Mouse (Mus musculus) midbrain, embryonic 10.5 days (tissue): ENCODE measurements around the gene Smpx. TPM values are rescaled to one million over a fixed set of nuclear protein-coding genes. Genes with fewer than 3 reads are reported as not detected.

ENCODE experiments used
- DNase-seq: peaks from one replicate; pipeline ENCODE4 v3.0.0-alpha.2; 2017; ENCODE audit warnings: low spot score
- H3K27ac ChIP-seq: fragments of 300-500 bp; sonication (generic); replicated peaks from 2 replicates; pipeline ENCODE4 v1.5.1; 2016; ENCODE audit warnings: mild to moderate bottlenecking
- H3K27me3 ChIP-seq: fragments of 300-500 bp; sonication (generic); 2 replicates; pipeline ENCODE4 v1.6.1; 2016; ENCODE audit warnings: low read depth, mild to moderate bottlenecking; ENCODE audit not compliant: poor library complexity, severe bottlenecking
- H3K36me3 ChIP-seq: fragments of 300-500 bp; sonication (generic); 2 replicates; pipeline ENCODE4 v1.6.1; 2016; ENCODE audit warnings: mild to moderate bottlenecking, moderate library complexity
- H3K4me1 ChIP-seq: fragments of 300-500 bp; sonication (generic); 2 replicates; pipeline ENCODE4 v1.6.1; 2016
- H3K4me3 ChIP-seq: fragments of 300-500 bp; sonication (generic); 2 replicates; pipeline ENCODE4 v1.5.1; 2016; ENCODE audit warnings: mild to moderate bottlenecking, moderate library complexity
- H3K9me3 ChIP-seq: fragments of 300-500 bp; sonication (generic); replicated peaks from 2 replicates; pipeline ENCODE4 v1.6.1; 2016; ENCODE audit warnings: mild to moderate bottlenecking
- WGBS: fragments of 180-500 bp; shearing (Covaris S2); methylation state at CpG from one replicate; pipeline ENCODE4 v1.1.7; 2016; 5-methylcytosine and 5-hydroxymethylcytosine counted together
- polyA plus RNA-seq: library from polyadenylated mRNA; unstranded; fragments of >200 nt; fragmentation: Nextera tagmentation; extraction: Ambion mirVana; gene quantifications from 2 replicates; pipeline ENCODE4 v1.2.1, GENCODE M21; 2016

Gene Smpx
- polyA plus RNA-seq, 1 experiment from 2014 or later = not detected

DNA sequence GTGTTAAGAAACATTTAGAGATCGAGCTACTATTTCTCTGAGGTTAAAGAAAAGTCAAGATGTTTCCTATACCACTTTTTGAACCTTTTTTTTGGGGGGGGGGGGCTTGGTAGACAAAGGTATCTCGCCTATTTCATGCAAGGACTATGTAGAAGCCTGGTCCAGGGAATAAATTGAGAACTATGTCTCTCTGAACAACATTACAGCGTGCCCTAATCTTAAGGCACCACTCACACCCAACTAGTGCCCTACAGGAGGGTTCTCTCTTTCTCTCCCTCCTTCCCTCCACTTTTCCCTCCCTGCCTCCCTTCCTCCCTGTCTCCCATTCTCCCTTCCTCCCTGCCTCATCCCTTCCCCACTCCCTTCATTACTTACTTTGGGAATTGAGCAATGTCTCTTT, 33.6 kb downstream of the Smpx start:
- Histone ChIP-seq H3K36me3 (no peaks in the 10 kb centered on the region), H3K4me1 (peaks cover 9% of the 10 kb centered on the region; the same call in 1 of the 2 replicates)

DNA sequence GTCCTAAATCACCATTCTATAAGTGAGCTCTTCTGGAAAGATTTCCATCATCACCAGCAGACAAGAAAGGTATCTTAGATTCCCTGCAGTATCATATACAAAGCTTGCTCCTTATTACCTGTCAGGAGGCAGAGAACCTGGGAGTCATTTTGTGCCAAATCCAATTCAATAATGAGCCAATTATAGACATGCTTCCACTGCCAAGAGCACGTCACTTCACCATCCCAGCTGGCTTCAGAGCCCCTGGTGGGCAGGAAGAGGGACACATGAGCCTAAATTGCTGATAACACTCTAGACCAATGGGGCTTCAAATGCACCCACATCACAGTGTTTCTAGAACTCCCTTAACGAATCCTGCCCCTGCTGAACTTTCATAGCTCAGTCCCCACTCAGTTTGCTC, 35.1 kb downstream of the Smpx start:
- no peak overlapping the region for H3K4me3 ChIP-seq
- no peak overlapping the region for H3K27ac ChIP-seq
- peaks cover 9% of the 10 kb centered on the region; the same call in 1 of the 2 replicates for H3K4me1 ChIP-seq
- 65% methylated on average over 2 of the region's 2 CpGs for WGBS
- H3K27me3 ChIP-seq = peaks cover 81% of the 10 kb centered on the region
- H3K36me3 ChIP-seq = no peaks in the 10 kb centered on the region
- no peaks in the 10 kb centered on the region for H3K9me3 ChIP-seq
- no peak for DNase-seq

More for the DNA sequence above, 33.6 kb downstream of the Smpx start:
- no peak for DNase-seq
- Histone ChIP-seq H3K4me3 (no peak overlapping the region), H3K27me3 (peaks cover 76% of the 10 kb centered on the region), H3K27ac (no peak overlapping the region), H3K9me3 (no peaks in the 10 kb centered on the region)
- 35% methylated on average over 3 of the region's 3 CpGs for WGBS

DNA sequence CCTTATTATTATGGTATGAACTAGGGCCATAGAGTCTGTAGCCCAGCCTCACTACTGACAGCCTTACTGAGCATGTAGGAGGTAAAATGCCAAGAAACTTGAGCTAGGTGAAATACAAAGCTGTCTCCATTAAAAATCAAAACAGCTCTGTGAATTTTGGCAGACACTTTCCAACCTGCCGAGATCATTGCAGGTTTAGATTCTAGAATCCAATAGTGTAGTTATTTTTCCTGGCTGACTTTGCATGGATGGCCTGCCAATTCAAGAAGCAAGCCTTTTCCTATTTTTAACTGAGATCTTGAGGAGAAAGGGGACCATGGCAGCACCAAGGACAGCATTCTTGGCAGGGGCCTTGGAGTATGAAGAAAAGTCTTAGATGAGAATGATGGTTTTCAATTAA, 35.6 kb downstream of the Smpx start:
- DNase-seq = no peak
- Histone ChIP-seq H3K27me3 (peaks cover 80% of the 10 kb centered on the region), H3K4me1 (peaks cover 9% of the 10 kb centered on the region; the same call in 1 of the 2 replicates), H3K27ac (no peak overlapping the region), H3K9me3 (no peaks in the 10 kb centered on the region), H3K36me3 (no peaks in the 10 kb centered on the region), H3K4me3 (no peak overlapping the region)
- WGBS = 81% methylated on average over 1 of the region's 1 CpGs

DNA sequence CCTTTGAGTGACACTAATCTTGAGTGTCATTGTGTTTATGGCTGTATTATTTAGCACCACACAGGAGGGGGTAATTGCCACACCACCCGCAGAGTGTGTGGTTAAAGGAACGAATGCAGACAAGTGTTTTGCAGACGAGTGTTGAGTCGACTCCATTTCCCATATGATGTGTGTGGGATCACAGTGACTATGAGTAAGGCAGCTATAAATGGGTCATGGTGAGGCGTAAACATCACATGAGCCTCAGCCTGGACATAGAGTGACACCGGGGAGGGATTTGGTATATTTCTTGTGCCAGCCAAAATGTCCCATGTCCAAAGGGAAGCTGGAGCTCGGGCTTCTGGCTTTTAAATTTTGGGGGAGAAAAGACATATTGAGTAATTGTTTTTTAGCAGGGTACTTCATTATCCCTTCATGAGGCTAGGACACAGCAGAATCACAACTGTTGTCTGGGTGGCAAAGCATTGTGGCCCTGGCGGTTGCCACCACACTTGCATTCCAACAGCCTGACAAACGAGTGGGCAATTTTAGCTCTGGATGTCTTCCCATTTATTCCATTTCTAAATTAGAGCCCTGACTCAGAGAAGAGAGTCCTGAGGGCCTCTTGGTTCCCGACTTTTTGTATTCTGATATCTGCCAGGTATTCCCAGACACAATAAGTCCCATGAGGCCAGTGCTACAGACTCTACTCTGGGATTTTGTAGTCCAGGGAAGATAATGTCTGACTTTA, 49.3 kb downstream of the Smpx start:
- Histone ChIP-seq H3K4me3 (no peak overlapping the region), H3K9me3 (no peaks in the 10 kb centered on the region), H3K36me3 (no peaks in the 10 kb centered on the region), H3K4me1 (no peaks in the 10 kb centered on the region), H3K27ac (no peak overlapping the region), H3K27me3 (peaks cover 47% of the 10 kb centered on the region)
- no peak for DNase-seq
- 86% methylated on average over 10 of the region's 10 CpGs for WGBS

DNA sequence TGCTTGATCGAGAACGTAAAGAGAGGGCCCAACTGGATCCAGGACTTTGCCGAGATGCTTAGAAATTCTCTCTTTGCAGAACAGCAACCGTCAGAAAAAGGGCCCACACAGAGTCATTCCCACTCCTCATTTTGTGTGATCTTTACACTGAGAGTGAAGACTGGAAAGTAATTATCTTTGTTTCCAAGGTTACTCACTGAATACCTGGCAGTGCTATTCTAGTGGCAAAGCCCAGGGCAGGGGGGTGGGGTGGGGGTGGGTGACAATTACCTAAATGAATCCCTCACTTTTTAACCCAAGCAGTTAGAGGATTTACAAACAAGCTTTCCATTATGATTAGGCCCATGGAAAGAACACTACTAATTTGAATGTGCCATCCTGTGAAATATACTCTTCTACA, 55.8 kb downstream of the Smpx start:
- WGBS = 52% methylated on average over 4 of the region's 4 CpGs
- H3K36me3 ChIP-seq = no peaks in the 10 kb centered on the region
- no peaks in the 10 kb centered on the region for H3K9me3 ChIP-seq
- H3K27me3 ChIP-seq = peaks cover 60% of the 10 kb centered on the region
- no peaks in the 10 kb centered on the region; the same call in 1 of the 2 replicates for H3K4me1 ChIP-seq
- H3K27ac ChIP-seq = no peak overlapping the region
- DNase-seq = no peak
- H3K4me3 ChIP-seq = no peak overlapping the region

DNA sequence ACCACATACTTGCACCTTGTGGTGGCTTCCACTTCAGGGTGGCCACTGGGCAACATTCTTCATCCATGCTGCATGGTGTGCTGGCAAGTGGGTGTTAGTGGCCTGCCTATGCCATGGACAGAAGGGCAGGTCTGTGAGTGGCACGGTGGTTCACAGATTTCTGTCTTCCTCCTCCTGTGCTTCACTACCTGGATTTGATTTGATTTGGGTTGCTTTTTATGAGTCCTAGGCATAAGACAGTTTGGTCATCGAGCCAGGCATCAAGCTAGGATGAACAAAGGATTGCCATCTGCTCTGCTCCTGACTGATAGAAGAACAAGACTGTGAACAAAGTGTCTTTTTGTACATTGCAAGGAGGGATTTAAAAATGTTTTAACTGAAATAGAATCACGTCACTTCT, 63.8 kb downstream of the Smpx start:
- DNase-seq = no peak
- Histone ChIP-seq H3K36me3 (no peaks in the 10 kb centered on the region), H3K4me1 (no peaks in the 10 kb centered on the region), H3K9me3 (no peaks in the 10 kb centered on the region), H3K27me3 (peaks cover 22% of the 10 kb centered on the region), H3K27ac (no peak overlapping the region), H3K4me3 (no peak overlapping the region)
- WGBS = 90% methylated on average over 3 of the region's 3 CpGs

DNA sequence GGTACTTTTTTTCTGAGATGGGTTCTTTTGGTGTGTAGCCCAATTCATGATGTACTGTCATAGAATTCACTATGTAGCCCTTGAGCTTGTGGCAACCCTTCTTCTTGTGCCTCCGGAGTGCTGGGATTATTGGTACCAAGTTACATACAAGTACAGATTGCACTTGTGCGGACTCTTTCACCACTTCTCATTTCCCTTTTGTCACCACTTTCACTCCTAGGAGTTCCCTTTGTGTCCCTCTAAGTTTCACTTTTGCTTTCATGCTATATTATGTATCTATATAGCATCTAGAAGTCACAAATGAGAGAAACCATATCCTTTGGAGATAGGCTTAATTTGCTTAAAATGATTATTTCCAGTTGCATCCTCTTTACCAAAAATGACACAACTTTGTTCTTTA, 103.0 kb downstream of the Smpx start:
- Histone ChIP-seq H3K4me1 (no peaks in the 10 kb centered on the region), H3K4me3 (no peak overlapping the region), H3K27me3 (peaks cover 4% of the 10 kb centered on the region; the same call in 1 of the 2 replicates), H3K27ac (no peak overlapping the region), H3K36me3 (no peaks in the 10 kb centered on the region), H3K9me3 (no peaks in the 10 kb centered on the region)
- WGBS = 93% methylated on average over 2 of the region's 2 CpGs
- no peak for DNase-seq

Other genes with a start within 250 kb of the Smpx start
- gene Sms, start 206.6 kb upstream of the Smpx start, polyA plus RNA-seq = 86.3 and 102 TPM in 2 replicates
- 4.1 and 5.0 TPM in 2 replicates for gene Yy2, start 129.9 kb upstream of the Smpx start, polyA plus RNA-seq
- 17.2 and 20.0 TPM in 2 replicates for gene Mbtps2, start 100.2 kb upstream of the Smpx start, polyA plus RNA-seq
- gene Klhl34, start 119.5 kb downstream of the Smpx start, polyA plus RNA-seq = 1.6 TPM in 2 replicates